Mouse (Mus musculus): ENCODE measurements at regions not wholly inside any gene's neighbourhood (a gene's known extent, or its start where the extent isn't known, plus 50 kb on each side); places are given as distances from the start of the nearest gene placed in this dataset.

DNA sequence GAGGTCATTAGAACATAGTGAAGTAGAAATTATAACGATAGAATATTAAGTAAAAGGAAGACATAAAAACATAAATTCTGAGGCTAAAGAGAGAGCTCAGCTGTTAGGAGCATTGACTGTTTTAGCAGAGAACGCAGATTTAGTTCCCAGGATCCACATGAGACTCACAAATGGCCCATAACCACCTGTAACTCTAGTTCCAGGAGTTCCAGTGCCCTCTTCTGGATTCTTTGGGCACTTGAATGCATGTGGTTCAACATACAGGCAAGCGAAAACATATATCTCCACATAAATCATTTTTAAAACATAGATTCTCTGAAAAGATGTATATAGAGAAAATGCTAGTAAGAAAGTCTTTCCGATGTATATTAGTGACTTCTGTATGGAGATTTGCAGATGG, 61.6 kb upstream of the Pdc start:
- H3K4me2 ChIP-seq (replicated peaks; ENCODE audit: low read depth, low read length, severe bottlenecking): no peak overlapping the region
- no peak overlapping the region for H3K9ac ChIP-seq (ENCODE audit: low read depth, low read length, severe bottlenecking)
- H3K4me1 ChIP-seq (ENCODE audit: control insufficient read depth, insufficient read depth, low read length): no peaks in the 10 kb centered on the region
- 63% methylated on average over 4 of the region's 4 CpGs for WGBS
- ATAC-seq (ENCODE audit: low FRiP score, low read depth) (no peak), DNase-seq (ENCODE audit: low spot score) (peak; percentile 57)
- H3K27me3 ChIP-seq (ENCODE audit: control insufficient read depth, insufficient read depth, low read length): no peaks in the 10 kb centered on the region
- H3K36me3 ChIP-seq (ENCODE audit: control insufficient read depth, insufficient read depth, low read length): no peaks in the 10 kb centered on the region
- H3K9me3 ChIP-seq (ENCODE audit: control insufficient read depth, low read length): no peaks in the 10 kb centered on the region
- H3K4me3 ChIP-seq (replicated peaks; ENCODE audit: low read length): no peak overlapping the region
- H3K27ac ChIP-seq (replicated peaks; ENCODE audit: low read depth, low read length): no peak overlapping the region
- TF ChIP-seq POLR2A (IDR thresholded peaks at IDR 0.05; ENCODE audit: borderline replicate concordance, extremely low read depth, insufficient read depth, insufficient read length): no peak

DNA sequence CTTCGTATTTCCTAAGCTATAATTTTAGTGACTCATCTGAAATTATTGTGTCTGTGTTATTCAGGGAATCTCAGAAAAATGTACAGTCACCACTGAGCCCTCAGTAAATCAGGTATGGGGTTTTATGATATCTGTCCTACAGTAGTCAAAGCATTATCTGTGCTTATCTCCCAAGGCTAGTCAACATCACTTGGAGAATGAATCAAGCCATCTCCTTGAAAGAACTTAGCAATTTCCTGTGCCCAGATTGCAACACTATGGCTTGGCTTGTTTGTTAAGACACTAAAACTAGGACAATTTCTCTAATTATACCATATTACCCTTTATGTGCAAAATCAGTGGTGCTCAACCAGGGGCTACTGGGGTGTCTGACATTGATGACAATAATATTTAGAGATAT, 58.9 kb upstream of the Pdc start:
- Histone ChIP-seq H3K4me2 (replicated peaks; ENCODE audit: low read depth, low read length, severe bottlenecking) (no peak overlapping the region), H3K9me3 (ENCODE audit: control insufficient read depth, low read length) (no peaks in the 10 kb centered on the region), H3K9ac (ENCODE audit: low read depth, low read length, severe bottlenecking) (no peak overlapping the region), H3K4me3 (replicated peaks; ENCODE audit: low read length) (no peak overlapping the region), H3K27me3 (ENCODE audit: control insufficient read depth, insufficient read depth, low read length) (no peaks in the 10 kb centered on the region), H3K4me1 (ENCODE audit: control insufficient read depth, insufficient read depth, low read length) (no peaks in the 10 kb centered on the region), H3K27ac (replicated peaks; ENCODE audit: low read depth, low read length) (no peak overlapping the region), H3K36me3 (ENCODE audit: control insufficient read depth, insufficient read depth, low read length) (no peaks in the 10 kb centered on the region)
- TF ChIP-seq POLR2A (IDR thresholded peaks at IDR 0.05; ENCODE audit: borderline replicate concordance, extremely low read depth, insufficient read depth, insufficient read length): no peak
- ATAC-seq (ENCODE audit: low FRiP score, low read depth) (no peak), DNase-seq (ENCODE audit: low spot score) (no peak)
- 85% methylated on average over 1 of the region's 1 CpGs for WGBS

DNA sequence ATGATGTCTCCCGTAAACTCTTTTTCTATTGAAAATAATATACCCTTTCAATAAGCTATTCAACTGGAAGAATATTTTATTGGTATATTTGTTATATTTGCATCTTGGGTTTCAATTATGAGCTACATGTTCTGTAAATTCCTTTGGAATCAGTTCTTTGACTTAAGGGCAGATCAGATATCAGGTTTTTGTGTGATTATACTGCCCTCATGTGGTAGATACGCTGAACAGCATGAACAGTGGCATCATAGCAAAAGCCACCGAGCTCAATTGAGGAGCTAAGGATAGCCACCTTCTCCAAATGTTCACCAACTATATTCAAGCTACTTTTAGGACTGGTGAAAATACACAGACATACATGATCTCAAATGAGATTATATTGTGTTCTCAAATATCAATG, 52.7 kb upstream of the Pdc start:
- no peak for ATAC-seq (ENCODE audit: low FRiP score, low read depth)

DNA sequence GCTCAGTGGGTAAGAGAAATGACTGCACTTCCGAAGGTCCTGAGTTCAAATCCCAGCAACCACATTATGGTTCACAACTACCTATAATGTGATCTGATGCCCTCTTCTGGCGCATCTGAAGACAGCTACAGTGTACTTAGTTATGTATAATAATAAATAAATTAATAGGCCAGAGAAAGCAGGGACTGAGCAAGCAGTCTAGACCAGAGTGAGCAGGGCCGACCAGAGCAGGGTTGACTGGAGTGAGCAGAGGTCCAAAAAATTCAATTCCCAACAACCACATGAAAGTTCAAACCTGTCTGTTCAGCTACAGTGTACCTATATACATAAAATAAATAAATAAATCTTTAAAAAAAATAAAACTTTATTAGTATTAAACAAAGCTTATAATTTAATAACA, 52.2 kb upstream of the Pdc start:
- Histone ChIP-seq H3K4me1 (ENCODE audit: control insufficient read depth, insufficient read depth, low read length) (no peaks in the 10 kb centered on the region), H3K9ac (ENCODE audit: low read depth, low read length, severe bottlenecking) (no peak overlapping the region), H3K27ac (replicated peaks; ENCODE audit: low read depth, low read length) (no peak overlapping the region), H3K27me3 (ENCODE audit: control insufficient read depth, insufficient read depth, low read length) (no peaks in the 10 kb centered on the region), H3K4me2 (replicated peaks; ENCODE audit: low read depth, low read length, severe bottlenecking) (no peak overlapping the region), H3K9me3 (ENCODE audit: control insufficient read depth, low read length) (no peaks in the 10 kb centered on the region), H3K4me3 (replicated peaks; ENCODE audit: low read length) (no peak overlapping the region), H3K36me3 (ENCODE audit: control insufficient read depth, insufficient read depth, low read length) (no peaks in the 10 kb centered on the region)
- no peak for TF ChIP-seq POLR2A (IDR thresholded peaks at IDR 0.05; ENCODE audit: borderline replicate concordance, extremely low read depth, insufficient read depth, insufficient read length)
- ATAC-seq (ENCODE audit: low FRiP score, low read depth) (peak; percentile 41; the same call in 1 of the 2 replicates), DNase-seq (ENCODE audit: low spot score) (no peak)
- 73% methylated on average over 3 of the region's 3 CpGs for WGBS

More for the DNA sequence above, 52.7 kb upstream of the Pdc start:
- no peak overlapping the region for H3K27ac ChIP-seq (replicated peaks; ENCODE audit: low read depth, low read length)
- TF ChIP-seq POLR2A (IDR thresholded peaks at IDR 0.05; ENCODE audit: borderline replicate concordance, extremely low read depth, insufficient read depth, insufficient read length): no peak
- no peak overlapping the region for H3K9ac ChIP-seq (ENCODE audit: low read depth, low read length, severe bottlenecking)
- H3K4me2 ChIP-seq (replicated peaks; ENCODE audit: low read depth, low read length, severe bottlenecking): no peak overlapping the region
- no peaks in the 10 kb centered on the region for H3K36me3 ChIP-seq (ENCODE audit: control insufficient read depth, insufficient read depth, low read length)
- no peaks in the 10 kb centered on the region for H3K9me3 ChIP-seq (ENCODE audit: control insufficient read depth, low read length)
- H3K27me3 ChIP-seq (ENCODE audit: control insufficient read depth, insufficient read depth, low read length): no peaks in the 10 kb centered on the region
- peak; percentile 24 for DNase-seq (ENCODE audit: low spot score)
- no peaks in the 10 kb centered on the region for H3K4me1 ChIP-seq (ENCODE audit: control insufficient read depth, insufficient read depth, low read length)
- H3K4me3 ChIP-seq (replicated peaks; ENCODE audit: low read length): no peak overlapping the region
- WGBS: 38% methylated on average over 3 of the region's 3 CpGs
